Mouse (Mus musculus): ENCODE measurements around the gene Sema4d.
"Not testable (repeated sequence)": the region's sequence is repeated elsewhere in the genome, so short reads cannot be mapped to it uniquely, and the experiment has no call there.

The Sema4d gene

DNA sequence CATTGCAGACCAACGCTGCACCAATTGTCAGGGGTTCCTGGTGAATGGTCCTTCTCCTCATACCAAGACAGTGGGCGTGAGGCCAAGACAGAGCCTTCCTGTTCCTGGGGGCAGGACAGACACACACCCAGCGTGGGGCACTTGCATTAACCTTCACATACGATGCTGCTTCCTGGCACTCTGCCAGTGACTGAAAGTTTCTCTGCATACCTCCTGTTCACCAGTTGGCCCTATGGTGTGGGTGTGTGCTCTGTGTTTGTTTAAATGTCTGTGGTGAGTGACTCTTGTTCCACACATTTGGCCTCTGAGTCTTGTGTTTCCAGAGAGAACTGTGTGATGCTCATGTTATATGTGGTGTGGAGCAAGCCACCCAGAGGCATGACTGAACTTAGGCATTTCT, 116.9 kb downstream of the Sema4d start:
- H3K4me3 ChIP-seq (replicated peaks; ENCODE audit: low read length): no peak overlapping the region
- H3K4me1 ChIP-seq (replicated peaks; ENCODE audit: low read depth, low read length): peaks cover 48% of the 10 kb centered on the region
- TF ChIP-seq NANOG (IDR thresholded peaks at IDR 0.05; ENCODE audit: borderline replicate concordance, low read length) (no peak), POU5F1 (IDR thresholded peaks at IDR 0.05; ENCODE audit: borderline replicate concordance, low read length) (no peak), CTCF (conservative IDR thresholded peaks at IDR 0.05; ENCODE audit: low read length) (no peak)
- no peaks in the 10 kb centered on the region for H3K9me3 ChIP-seq (ENCODE audit: low read length)
- peaks cover 94% of the 10 kb centered on the region for H3K36me3 ChIP-seq (ENCODE audit: insufficient read depth, low read length)
- no peaks in the 10 kb centered on the region for H3K27me3 ChIP-seq (ENCODE audit: insufficient read depth, low read length)

DNA sequence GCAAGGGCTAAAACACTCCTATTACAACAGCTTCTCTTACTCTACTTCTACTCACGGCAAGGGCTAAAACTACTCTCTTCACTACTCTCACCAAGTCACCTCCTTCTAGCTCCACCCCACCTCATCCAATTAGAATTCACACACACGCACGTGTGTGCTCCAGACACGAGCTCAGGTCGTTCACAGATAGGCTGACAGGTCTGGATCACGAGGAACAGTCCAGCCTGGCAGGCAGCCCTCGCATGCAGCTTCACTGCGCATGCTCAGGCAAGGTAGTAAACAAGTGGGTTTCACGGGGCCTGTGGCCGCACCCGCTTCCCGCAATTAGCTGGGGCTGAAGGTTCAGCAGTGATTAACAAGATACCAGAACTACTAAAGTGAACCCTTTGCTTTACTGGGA, 125.4 kb downstream of the Sema4d start:
- Histone ChIP-seq H3K4me3 (replicated peaks; ENCODE audit: low read length) (peak overlapping the region; percentile 61), H3K36me3 (ENCODE audit: insufficient read depth, low read length) (peaks cover 77% of the 10 kb centered on the region), H3K4me1 (replicated peaks; ENCODE audit: low read depth, low read length) (peaks cover 42% of the 10 kb centered on the region)
- H3K9me3 ChIP-seq (ENCODE audit: low read length); H3K27me3 ChIP-seq (ENCODE audit: insufficient read depth, low read length): not testable (repeated sequence)

DNA sequence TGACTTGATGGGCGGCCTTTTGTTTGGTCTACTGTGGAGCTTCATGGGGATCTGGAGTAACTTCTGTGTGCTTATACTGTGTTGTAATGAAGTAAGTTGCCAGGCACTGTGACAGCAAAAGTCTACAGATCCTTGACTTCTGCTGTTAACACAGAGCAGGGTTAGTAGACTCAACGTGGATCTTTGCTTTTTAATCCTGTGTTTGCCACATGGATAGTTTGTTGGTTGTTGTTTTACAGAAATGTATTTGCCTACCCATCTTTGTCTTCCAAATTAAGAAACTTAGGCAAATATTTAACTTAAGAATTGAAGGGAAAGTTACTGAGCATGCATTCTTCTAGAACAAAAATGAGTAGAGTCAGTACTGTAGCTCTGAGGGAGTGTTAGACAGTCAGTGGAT, 130.0 kb downstream of the Sema4d start:
- TF ChIP-seq POU5F1 (IDR thresholded peaks at IDR 0.05; ENCODE audit: borderline replicate concordance, low read length) (no peak), CTCF (conservative IDR thresholded peaks at IDR 0.05; ENCODE audit: low read length) (no peak)
- Histone ChIP-seq H3K9me3 (ENCODE audit: low read length) (no peaks in the 10 kb centered on the region), H3K4me1 (replicated peaks; ENCODE audit: low read depth, low read length) (peaks cover 22% of the 10 kb centered on the region), H3K4me3 (replicated peaks; ENCODE audit: low read length) (no peak overlapping the region), H3K36me3 (ENCODE audit: insufficient read depth, low read length) (peaks cover 86% of the 10 kb centered on the region), H3K27me3 (ENCODE audit: insufficient read depth, low read length) (no peaks in the 10 kb centered on the region)

DNA sequence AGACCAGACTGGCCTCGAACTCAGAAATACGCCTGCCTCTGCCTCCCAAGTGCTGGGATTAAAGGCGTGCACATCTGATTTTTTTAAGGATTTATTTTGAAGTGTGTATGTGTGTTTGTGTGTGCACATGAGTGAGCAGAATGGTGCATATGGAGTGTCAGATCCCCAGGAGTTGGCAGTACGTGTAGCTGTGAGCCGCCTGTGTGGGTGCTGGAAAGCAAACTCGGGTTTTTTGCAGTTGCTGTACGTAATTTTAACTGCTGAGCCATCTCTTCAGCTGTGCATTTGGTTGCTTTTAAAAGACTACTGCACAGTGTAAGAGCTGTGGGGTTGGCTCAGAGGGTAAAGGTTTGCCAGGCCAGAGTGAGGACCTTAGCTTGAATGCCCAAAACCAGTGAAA, 134.0 kb downstream of the Sema4d start:
- TF ChIP-seq CTCF (conservative IDR thresholded peaks at IDR 0.05; ENCODE audit: low read length) (no peak), POU5F1 (IDR thresholded peaks at IDR 0.05; ENCODE audit: borderline replicate concordance, low read length) (no peak), NANOG (IDR thresholded peaks at IDR 0.05; ENCODE audit: borderline replicate concordance, low read length) (no peak)
- Histone ChIP-seq H3K27me3 (ENCODE audit: insufficient read depth, low read length) (no peaks in the 10 kb centered on the region), H3K4me3 (replicated peaks; ENCODE audit: low read length) (no peak overlapping the region), H3K4me1 (replicated peaks; ENCODE audit: low read depth, low read length) (no peaks in the 10 kb centered on the region), H3K9me3 (ENCODE audit: low read length) (no peaks in the 10 kb centered on the region), H3K36me3 (ENCODE audit: insufficient read depth, low read length) (peaks cover 97% of the 10 kb centered on the region)

DNA sequence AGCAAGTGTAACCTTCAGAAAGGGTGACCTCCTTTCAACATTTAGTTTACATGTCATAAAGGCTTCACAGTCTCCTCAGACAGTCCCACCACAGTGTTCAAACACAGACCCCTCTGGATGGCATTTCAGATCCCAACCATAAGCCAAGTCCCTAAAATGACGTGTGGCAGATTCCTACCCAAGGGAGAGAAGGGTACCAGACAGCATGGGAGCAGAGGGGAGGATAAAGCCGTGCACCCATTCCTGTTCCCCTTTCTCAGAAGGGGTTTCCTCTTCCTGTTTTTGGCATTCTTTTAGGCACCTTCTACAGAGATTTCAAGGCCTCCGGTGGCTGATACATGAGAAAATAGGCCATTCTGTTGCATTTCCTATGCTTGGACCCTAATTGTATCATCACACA, 135.5 kb downstream of the Sema4d start:
- Histone ChIP-seq H3K4me3 (replicated peaks; ENCODE audit: low read length) (no peak overlapping the region), H3K4me1 (replicated peaks; ENCODE audit: low read depth, low read length) (peaks cover 8% of the 10 kb centered on the region), H3K9me3 (ENCODE audit: low read length) (no peaks in the 10 kb centered on the region), H3K27me3 (ENCODE audit: insufficient read depth, low read length) (no peaks in the 10 kb centered on the region), H3K36me3 (ENCODE audit: insufficient read depth, low read length) (peaks cover 98% of the 10 kb centered on the region)
- TF ChIP-seq CTCF (conservative IDR thresholded peaks at IDR 0.05; ENCODE audit: low read length) (no peak), POU5F1 (IDR thresholded peaks at IDR 0.05; ENCODE audit: borderline replicate concordance, low read length) (no peak), NANOG (IDR thresholded peaks at IDR 0.05; ENCODE audit: borderline replicate concordance, low read length) (no peak)

DNA sequence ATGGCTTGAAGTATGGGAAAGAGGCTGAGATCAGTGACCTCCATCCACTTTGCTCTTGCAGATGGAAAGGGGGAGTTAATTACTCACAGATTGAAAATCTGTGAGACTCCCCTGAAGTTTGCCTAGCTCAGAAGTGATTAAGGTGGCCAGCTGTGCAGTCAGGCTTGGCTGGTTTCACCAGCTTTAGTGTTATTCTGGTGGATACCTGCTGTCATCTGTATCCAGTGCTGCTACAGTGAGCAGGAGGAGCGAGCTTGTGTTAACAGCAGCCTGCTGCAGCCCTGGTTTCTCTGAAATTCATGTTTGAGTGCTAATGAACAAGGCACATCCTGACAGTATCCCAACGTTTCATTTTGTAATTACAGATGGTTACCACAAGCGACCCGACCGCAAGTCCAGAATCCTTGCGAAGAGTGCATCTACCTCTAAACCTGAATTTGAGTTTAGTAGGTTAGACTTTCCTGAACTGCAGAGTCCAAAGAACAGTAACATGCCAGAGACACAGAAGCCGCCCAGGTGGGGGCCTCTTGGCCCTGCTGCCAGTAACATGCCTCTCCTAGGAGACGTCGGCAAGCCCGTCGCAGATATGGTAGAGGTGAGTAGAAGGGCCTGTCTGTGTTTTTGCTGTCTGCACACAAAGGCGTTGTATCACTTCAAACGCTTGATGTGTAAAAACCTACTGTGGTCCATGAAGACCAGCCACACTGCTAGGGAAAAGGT, 136.9 kb downstream of the Sema4d start:
- no peaks in the 10 kb centered on the region for H3K9me3 ChIP-seq (ENCODE audit: low read length)
- no peaks in the 10 kb centered on the region for H3K27me3 ChIP-seq (ENCODE audit: insufficient read depth, low read length)
- peaks cover 92% of the 10 kb centered on the region for H3K36me3 ChIP-seq (ENCODE audit: insufficient read depth, low read length)
- H3K4me3 ChIP-seq (replicated peaks; ENCODE audit: low read length): no peak overlapping the region
- no peak for TF ChIP-seq CTCF (conservative IDR thresholded peaks at IDR 0.05; ENCODE audit: low read length)
- TF ChIP-seq POU5F1 (IDR thresholded peaks at IDR 0.05; ENCODE audit: borderline replicate concordance, low read length): no peak
- TF ChIP-seq NANOG (IDR thresholded peaks at IDR 0.05; ENCODE audit: borderline replicate concordance, low read length): no peak
- H3K4me1 ChIP-seq (replicated peaks; ENCODE audit: low read depth, low read length): peaks cover 18% of the 10 kb centered on the region

DNA sequence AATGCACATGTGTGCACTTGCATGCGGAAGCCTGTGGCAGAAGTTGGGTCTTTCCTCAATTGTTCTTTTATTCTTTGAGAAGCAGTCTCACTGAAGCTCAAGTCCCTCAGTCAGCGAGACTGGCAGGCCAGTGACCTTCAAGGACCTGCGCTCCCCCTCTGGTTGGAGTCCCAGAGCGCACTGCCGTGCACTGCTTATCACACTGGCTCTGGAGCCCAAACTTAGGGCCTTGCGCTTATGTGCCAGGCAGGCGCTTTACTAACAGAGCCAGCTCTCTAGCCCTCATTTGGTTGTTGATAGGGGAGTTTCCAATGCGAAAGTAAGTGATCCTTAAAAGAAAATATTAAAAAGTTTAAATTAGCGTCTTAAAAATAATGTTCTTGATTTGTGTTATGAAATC, 139.6 kb downstream of the Sema4d start:
- peaks cover 85% of the 10 kb centered on the region for H3K36me3 ChIP-seq (ENCODE audit: insufficient read depth, low read length)
- TF ChIP-seq POU5F1 (IDR thresholded peaks at IDR 0.05; ENCODE audit: borderline replicate concordance, low read length) (no peak), NANOG (IDR thresholded peaks at IDR 0.05; ENCODE audit: borderline replicate concordance, low read length) (no peak), CTCF (conservative IDR thresholded peaks at IDR 0.05; ENCODE audit: low read length) (no peak)
- no peak overlapping the region for H3K4me3 ChIP-seq (replicated peaks; ENCODE audit: low read length)
- no peaks in the 10 kb centered on the region for H3K27me3 ChIP-seq (ENCODE audit: insufficient read depth, low read length)
- no peaks in the 10 kb centered on the region for H3K9me3 ChIP-seq (ENCODE audit: low read length)
- H3K4me1 ChIP-seq (replicated peaks; ENCODE audit: low read depth, low read length): peaks cover 35% of the 10 kb centered on the region

DNA sequence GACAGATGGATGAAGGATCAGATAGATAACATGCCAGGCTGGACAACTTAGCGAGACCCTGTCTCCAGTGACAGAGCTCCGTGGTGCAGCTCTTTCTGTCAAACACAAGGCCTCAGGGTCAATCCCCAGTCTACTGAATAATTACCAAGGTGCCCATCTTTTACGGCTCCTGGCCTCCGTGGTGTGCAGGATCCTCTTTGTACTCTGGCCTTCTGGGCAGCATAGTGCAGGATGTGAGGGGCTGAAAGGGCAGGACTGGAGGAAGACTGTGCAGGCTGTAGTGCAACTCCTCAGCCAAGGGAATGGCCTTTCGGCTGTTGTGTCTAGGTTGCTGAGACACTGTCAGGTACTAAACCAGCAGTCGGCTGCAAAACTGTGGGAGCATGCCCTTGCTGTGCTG, 140.4 kb downstream of the Sema4d start:
- H3K4me1 ChIP-seq (replicated peaks; ENCODE audit: low read depth, low read length): peaks cover 43% of the 10 kb centered on the region
- H3K4me3 ChIP-seq (replicated peaks; ENCODE audit: low read length): no peak overlapping the region
- no peaks in the 10 kb centered on the region for H3K27me3 ChIP-seq (ENCODE audit: insufficient read depth, low read length)
- peaks cover 85% of the 10 kb centered on the region for H3K36me3 ChIP-seq (ENCODE audit: insufficient read depth, low read length)
- H3K9me3 ChIP-seq (ENCODE audit: low read length): no peaks in the 10 kb centered on the region
- TF ChIP-seq POU5F1 (IDR thresholded peaks at IDR 0.05; ENCODE audit: borderline replicate concordance, low read length) (no peak), NANOG (IDR thresholded peaks at IDR 0.05; ENCODE audit: borderline replicate concordance, low read length) (no peak), CTCF (conservative IDR thresholded peaks at IDR 0.05; ENCODE audit: low read length) (no peak)

DNA sequence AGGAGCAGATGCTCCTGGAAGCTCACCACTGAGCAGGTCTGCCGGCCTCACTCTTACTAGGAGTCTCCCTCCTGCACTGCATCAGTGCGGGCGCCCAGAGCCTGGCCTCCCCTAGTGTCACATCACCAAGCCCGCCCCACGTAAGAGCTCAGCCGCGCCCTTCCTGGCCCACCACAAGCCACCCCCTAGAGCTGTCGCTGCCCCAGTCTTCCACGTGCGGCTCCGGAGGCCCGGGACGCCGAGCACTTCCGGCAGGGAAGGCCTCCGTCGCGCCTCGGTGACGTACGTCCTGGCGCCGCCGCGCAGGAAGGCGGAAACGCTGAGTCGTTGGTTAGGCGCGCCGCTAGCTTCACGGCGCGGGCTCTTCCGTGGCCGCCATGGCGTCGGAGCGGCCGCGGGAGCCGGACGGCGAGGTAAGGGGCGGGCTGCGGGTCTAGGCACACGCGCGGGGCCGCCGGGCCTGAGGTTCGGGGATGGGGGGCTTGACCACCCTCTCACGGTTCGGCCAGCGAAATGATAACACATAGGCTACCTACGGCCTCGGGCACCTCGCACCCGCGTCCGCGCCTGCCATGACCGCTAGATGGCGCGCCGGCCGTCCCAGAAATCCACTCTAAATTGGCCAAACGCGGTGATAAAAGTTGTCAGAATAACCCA, 142.0 kb downstream of the Sema4d start, which contains the start of gene Secisbp2:
TSS of gene Secisbp2 (plus strand) at position 290 of the 657 bp plus-strand sequence.
- H3K4me3 ChIP-seq (replicated peaks; ENCODE audit: low read length): peak within 1 kb of the TSS; percentile 87
- no peaks in the 10 kb centered on the region for H3K9me3 ChIP-seq (ENCODE audit: low read length)
- H3K4me1 ChIP-seq (replicated peaks; ENCODE audit: low read depth, low read length): peaks cover 58% of the 10 kb centered on the region
- peaks cover 84% of the 10 kb centered on the region for H3K36me3 ChIP-seq (ENCODE audit: insufficient read depth, low read length)
- H3K27me3 ChIP-seq (ENCODE audit: insufficient read depth, low read length): no peaks in the 10 kb centered on the region
- peak; percentile 37 for TF ChIP-seq CTCF (conservative IDR thresholded peaks at IDR 0.05; ENCODE audit: low read length)
- no peak for TF ChIP-seq NANOG (IDR thresholded peaks at IDR 0.05; ENCODE audit: borderline replicate concordance, low read length)

All from E14TG2a.4 (cell line).